Mouse (Mus musculus) forebrain, postnatal 0 days (tissue): ENCODE results near the gene Sox13. TPM values are rescaled to one million over a fixed set of nuclear protein-coding genes. Genes with fewer than 3 reads are reported as not detected.
"Not testable (repeated sequence)": the region's sequence is repeated elsewhere in the genome, so short reads cannot be mapped to it uniquely, and the experiment has no call there.

Source experiments
- ATAC-seq: fragments of 200-750 bp; cut with Nextera tagmentation; 2 replicates; pipeline ENCODE4 v1.8.0; 2017; ENCODE audit warnings: mild to moderate bottlenecking, moderate library complexity
- DNase-seq: peaks from one replicate; pipeline ENCODE4 v3.0.0-alpha.2; 2015
- H3K27ac ChIP-seq: fragments of 300-500 bp; sonication (generic); 2 replicates; pipeline ENCODE4 v1.5.1; 2014; ENCODE audit warnings: low read depth, mild to moderate bottlenecking, antibody characterized with exemption, low read length, moderate library complexity, mixed read lengths
- H3K27me3 ChIP-seq: fragments of 300-500 bp; sonication (generic); 2 replicates; pipeline ENCODE4 v1.6.1; 2014; ENCODE audit warnings: mild to moderate bottlenecking, low read length, mixed read lengths; ENCODE audit not compliant: insufficient read depth
- H3K36me3 ChIP-seq: fragments of 300-500 bp; sonication (generic); 2 replicates; pipeline ENCODE4 v1.6.1; 2014; ENCODE audit warnings: mild to moderate bottlenecking, moderate library complexity; ENCODE audit not compliant: insufficient read depth
- H3K4me1 ChIP-seq: fragments of 300-500 bp; sonication (generic); 2 replicates; pipeline ENCODE4 v1.6.1; 2014; ENCODE audit warnings: antibody characterized with exemption; ENCODE audit not compliant: insufficient read depth
- H3K4me2 ChIP-seq: fragments of 300-500 bp; sonication (generic); 2 replicates; pipeline ENCODE4 v1.6.1; 2014; ENCODE audit warnings: low read depth, mild to moderate bottlenecking, moderate library complexity
- H3K4me3 ChIP-seq: fragments of 300-500 bp; sonication (generic); 2 replicates; pipeline ENCODE4 v1.5.1; 2014; ENCODE audit warnings: low read depth, low read length, mixed read lengths
- H3K9ac ChIP-seq: fragments of 300-500 bp; sonication (generic); 2 replicates; pipeline ENCODE4 v1.6.1; 2014; ENCODE audit warnings: mild to moderate bottlenecking
- H3K9me3 ChIP-seq: fragments of 300-500 bp; sonication (generic); 2 replicates; pipeline ENCODE4 v1.6.1; 2016; ENCODE audit warnings: low read length
- CTCF ChIP-seq: sonication (generic); IDR thresholded peaks from 2 replicates; pipeline ENCODE4 v1.5.1; 2016; ENCODE audit warnings: antibody characterized with exemption, control low read depth, low read depth
- whole genome bisulfite sequencing: fragments of 180-500 bp; shearing (Covaris S2); extraction: QIAGEN DNeasy Blood & Tissue Kit; methylation state at CpG from one replicate; pipeline ENCODE4 v1.1.7; 2014; 5-methylcytosine and 5-hydroxymethylcytosine counted together
- polyA plus RNA-seq: library from polyadenylated mRNA; unstranded; fragments of >200 nt; fragmentation: Nextera tagmentation; extraction: Ambion mirVana; gene quantifications from 2 replicates; pipeline ENCODE4 v1.2.1, GENCODE M21; 2015
- total RNA-seq: library from RNA; depleted of rRNA; stranded (reverse); fragments of >200 nt; gene quantifications from 2 replicates; pipeline ENCODE4 v1.2.3, GENCODE M21; 2014

Gene Sox13
- total and polyA plus RNA-seq, 2 experiments from 2014 or later: 3.0 to 9.7 TPM

GRCm38 (mm10) chr1:133351762-133352161 is 72.4 kb downstream of the Sox13 start:
- Histone ChIP-seq H3K27ac (peak overlapping the region; percentile 57), H3K27me3 (no peaks in the 10 kb centered on the region), H3K4me3 (no peak overlapping the region), H3K4me2 (no peak overlapping the region), H3K4me1 (no peaks in the 10 kb centered on the region; the same call in 1 of the 2 replicates), H3K9me3 (no peaks in the 10 kb centered on the region), H3K9ac (no peak overlapping the region), H3K36me3 (no peaks in the 10 kb centered on the region)
- 33% methylated on average over 9 of the region's 9 CpGs for WGBS
- DNase-seq (peak; percentile 76), ATAC-seq (peak; percentile 90)
- TF ChIP-seq CTCF: no peak

- no peaks in the 10 kb centered on the region; the same call in 1 of the 2 replicates for H3K4me1 ChIP-seq
- H3K27me3 ChIP-seq: no peaks in the 10 kb centered on the region
- no peak within 1 kb of the TSS for H3K9ac ChIP-seq
- 95% methylated on average over 1 of the region's 1 CpGs for WGBS
- H3K4me3 ChIP-seq: no peak within 1 kb of the TSS
- H3K9me3 ChIP-seq: no peaks in the 10 kb centered on the region
- DNase-seq (no peak), ATAC-seq (no peak)
- H3K27ac ChIP-seq: peak within 1 kb of the TSS; percentile 57; the same call in 1 of the 2 replicates
- H3K36me3 ChIP-seq: no peaks in the 10 kb centered on the region
- TF ChIP-seq CTCF: no peak
- H3K4me2 ChIP-seq: no peak within 1 kb of the TSS
These were observed 74.0 kb downstream of the Sox13 start, which contains the start of gene Ren1 for GRCm38 (mm10) chr1:133350210-133350609. TSS of gene Ren1 (plus strand) at chr1:133350510.

DNA sequence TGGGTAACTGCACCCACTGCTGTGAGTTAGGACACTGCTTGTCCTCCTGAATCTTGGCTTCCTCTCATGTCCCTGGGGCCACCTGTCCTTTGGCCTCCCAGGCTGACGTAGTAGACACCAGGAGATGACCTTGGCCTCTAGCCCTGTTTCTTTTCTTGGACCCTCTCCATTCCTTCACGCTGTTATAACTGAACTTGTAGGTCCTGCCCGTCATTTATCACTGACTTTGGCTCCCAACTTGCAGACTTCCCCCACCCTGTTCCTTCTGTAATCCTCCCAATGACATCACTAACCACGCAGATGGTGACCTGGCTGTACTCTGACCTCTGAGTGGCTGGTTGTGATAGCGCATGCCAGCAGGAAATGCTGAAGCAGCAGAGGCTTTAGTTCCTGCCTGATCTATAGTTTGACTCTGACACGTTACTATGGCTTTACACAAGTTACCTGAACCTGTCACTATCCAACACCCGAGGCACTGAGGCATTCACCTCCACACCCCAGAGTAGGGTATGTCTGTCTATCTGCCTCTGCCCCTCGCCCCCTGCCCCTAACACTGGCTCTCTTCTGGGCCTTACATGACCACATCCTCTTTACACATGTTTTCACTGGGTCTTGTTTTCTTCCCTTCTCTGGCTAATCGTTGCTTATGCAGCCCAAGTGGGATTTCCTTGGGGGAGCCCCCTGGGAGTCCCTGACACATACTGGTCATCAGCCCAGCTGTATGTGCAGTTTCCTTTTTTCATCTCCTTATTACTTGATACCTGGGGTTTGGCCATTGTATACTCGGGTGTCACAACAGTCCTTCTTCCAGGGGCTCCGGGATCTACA is 76.3 kb downstream of the Sox13 start:
- Histone ChIP-seq H3K27me3 (no peaks in the 10 kb centered on the region), H3K4me2 (no peak overlapping the region), H3K27ac (no peak overlapping the region), H3K4me3 (no peak overlapping the region), H3K4me1 (no peaks in the 10 kb centered on the region; the same call in 1 of the 2 replicates), H3K9me3 (no peaks in the 10 kb centered on the region), H3K9ac (no peak overlapping the region), H3K36me3 (no peaks in the 10 kb centered on the region)
- ATAC-seq (no peak), DNase-seq (no peak)
- WGBS: 81% methylated on average over 11 of the region's 11 CpGs
- no peak for TF ChIP-seq CTCF

GRCm38 (mm10) chr1:133347226-133347625 is 77.0 kb downstream of the Sox13 start:
- ATAC-seq: no peak
- Histone ChIP-seq H3K36me3 (no peaks in the 10 kb centered on the region), H3K9me3 (no peaks in the 10 kb centered on the region), H3K27ac (no peak overlapping the region), H3K27me3 (no peaks in the 10 kb centered on the region), H3K4me3 (no peak overlapping the region), H3K4me1 (no peaks in the 10 kb centered on the region; the same call in 1 of the 2 replicates), H3K9ac (no peak overlapping the region), H3K4me2 (no peak overlapping the region)
- WGBS: 68% methylated on average over 3 of the region's 3 CpGs
- no peak for TF ChIP-seq CTCF
- no peak for DNase-seq

- no peak for ATAC-seq
- TF ChIP-seq CTCF: no peak
- 71% methylated on average over 9 of the region's 9 CpGs for WGBS
- no peaks in the 10 kb centered on the region for H3K27me3 ChIP-seq
- DNase-seq: peak; percentile 43
- H3K9me3 ChIP-seq: no peaks in the 10 kb centered on the region
- no peaks in the 10 kb centered on the region for H3K36me3 ChIP-seq
- no peaks in the 10 kb centered on the region; the same call in 1 of the 2 replicates for H3K4me1 ChIP-seq
- no peak overlapping the region for H3K27ac ChIP-seq
- H3K9ac ChIP-seq: no peak overlapping the region
- H3K4me3 ChIP-seq: no peak overlapping the region
- no peak overlapping the region for H3K4me2 ChIP-seq
These were observed 77.6 kb downstream of the Sox13 start for GRCm38 (mm10) chr1:133346531-133346930.

GRCm38 (mm10) chr1:133344357-133344756 is 79.8 kb downstream of the Sox13 start:
- Histone ChIP-seq H3K36me3 (no peaks in the 10 kb centered on the region), H3K27ac (no peak overlapping the region), H3K4me2 (no peak overlapping the region), H3K4me3 (no peak overlapping the region), H3K9ac (no peak overlapping the region), H3K4me1 (no peaks in the 10 kb centered on the region), H3K9me3 (no peaks in the 10 kb centered on the region), H3K27me3 (no peaks in the 10 kb centered on the region)
- TF ChIP-seq CTCF: no peak
- 93% methylated on average over 2 of the region's 2 CpGs for WGBS
- DNase-seq: no peak
- ATAC-seq: no peak

DNA sequence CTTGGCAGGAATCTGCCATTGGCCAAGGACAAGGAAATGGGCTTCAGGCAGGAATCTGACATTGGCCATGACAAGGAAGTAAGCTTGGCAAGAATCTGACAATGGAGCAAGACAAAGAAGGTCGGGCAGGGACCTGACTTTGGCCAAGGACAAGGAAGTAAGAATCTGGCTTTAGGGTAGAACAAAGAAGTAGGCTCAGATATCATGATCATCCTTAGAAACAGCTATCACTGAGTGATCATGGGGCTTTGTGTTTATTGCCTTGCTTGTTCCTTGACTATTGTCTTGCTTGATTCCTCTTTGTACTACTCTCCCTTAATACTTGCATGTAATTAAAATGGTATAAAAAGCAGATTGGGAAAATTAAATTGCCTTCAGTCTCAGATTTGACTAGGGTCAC is 83.8 kb downstream of the Sox13 start:
- H3K9ac ChIP-seq, DNase-seq, H3K9me3 ChIP-seq, H3K36me3 ChIP-seq, ATAC-seq, H3K27me3 ChIP-seq, H3K4me2 ChIP-seq, H3K4me1 ChIP-seq, H3K27ac ChIP-seq, H3K4me3 ChIP-seq: not testable (repeated sequence)
- whole genome bisulfite sequencing: 75% methylated on average over 1 of the region's 1 CpGs
